Mouse (Mus musculus) adrenal gland, postnatal 4 days (tissue): ENCODE results near the gene Dscam. TPM values are rescaled to one million over a fixed set of nuclear protein-coding genes. Genes with fewer than 3 reads are reported as not detected.
"Not testable (repeated sequence)": the region's sequence is repeated elsewhere in the genome, so short reads cannot be mapped to it uniquely, and the experiment has no call there.

ENCODE experiments used
- DNase-seq, 2 experiments: peaks; one replicate each; pipeline ENCODE4 v3.0.0; 2021 to 2022; ENCODE audit warnings: low spot score in 2 of 2, mixed read lengths in 2 of 2
- total RNA-seq, 2 experiments: library from RNA; stranded (reverse); gene quantifications; 2 replicates each; pipeline ENCODE4 v1.2.3; 2021

The Dscam gene
- total RNA-seq, 2 experiments from 2014 or later: 0.56 to 0.71 TPM

DNA sequence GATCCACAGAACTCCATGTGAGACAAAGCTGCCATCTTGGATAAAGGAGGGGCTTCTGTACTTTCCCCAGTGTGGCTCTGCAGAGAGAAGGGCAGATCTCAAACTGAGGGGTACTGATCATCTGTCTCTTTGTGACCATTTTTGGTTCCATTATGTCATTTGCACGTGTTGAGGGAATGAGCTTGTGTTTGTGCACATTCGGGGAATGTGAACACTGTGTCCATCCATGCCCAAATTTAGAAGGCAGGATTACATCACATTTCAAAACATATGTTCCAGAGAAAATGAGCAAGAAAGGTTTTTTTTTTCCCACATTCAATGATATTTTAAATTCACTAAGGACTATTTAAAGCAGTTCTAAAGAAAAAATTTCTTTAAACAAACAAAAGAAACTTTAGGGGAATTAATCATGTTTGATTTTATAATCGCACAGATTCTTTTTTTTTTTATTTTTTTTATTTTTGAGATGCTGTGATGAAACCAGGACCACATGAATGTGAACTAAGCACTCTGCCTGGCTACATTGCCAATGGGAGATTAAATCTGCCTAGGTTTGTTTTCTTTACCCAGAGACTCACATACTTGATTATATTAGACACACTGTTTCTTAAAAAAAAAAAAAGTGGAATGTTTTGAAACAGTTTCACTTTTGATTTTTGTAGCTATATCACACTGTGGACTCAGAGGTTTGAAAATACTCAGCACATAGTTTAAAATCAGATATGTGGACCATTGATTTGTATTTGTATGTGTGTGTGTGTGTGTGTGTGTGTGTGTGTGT is 269.1 kb downstream of the Dscam start:
- no peak for DNase-seq

DNA sequence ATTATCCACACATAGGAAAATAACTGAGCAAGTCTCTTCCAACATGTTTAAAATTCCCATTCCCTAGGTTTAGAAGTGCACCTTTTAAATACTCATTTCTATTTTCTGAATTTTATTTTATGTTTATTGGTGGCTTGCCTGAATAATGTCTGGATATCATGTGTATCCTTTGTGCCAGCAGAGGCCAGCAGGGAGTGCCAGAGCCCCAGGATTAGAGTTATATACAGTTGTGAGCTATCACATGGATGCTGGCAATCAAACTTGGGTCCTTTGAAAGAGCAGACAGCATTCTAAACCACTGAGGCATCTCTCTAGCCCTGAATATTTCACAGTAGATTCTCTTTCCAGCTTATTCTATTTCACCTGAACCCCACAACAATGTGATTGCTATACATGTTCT is 271.2 kb downstream of the Dscam start:
- DNase-seq: no peak

DNA sequence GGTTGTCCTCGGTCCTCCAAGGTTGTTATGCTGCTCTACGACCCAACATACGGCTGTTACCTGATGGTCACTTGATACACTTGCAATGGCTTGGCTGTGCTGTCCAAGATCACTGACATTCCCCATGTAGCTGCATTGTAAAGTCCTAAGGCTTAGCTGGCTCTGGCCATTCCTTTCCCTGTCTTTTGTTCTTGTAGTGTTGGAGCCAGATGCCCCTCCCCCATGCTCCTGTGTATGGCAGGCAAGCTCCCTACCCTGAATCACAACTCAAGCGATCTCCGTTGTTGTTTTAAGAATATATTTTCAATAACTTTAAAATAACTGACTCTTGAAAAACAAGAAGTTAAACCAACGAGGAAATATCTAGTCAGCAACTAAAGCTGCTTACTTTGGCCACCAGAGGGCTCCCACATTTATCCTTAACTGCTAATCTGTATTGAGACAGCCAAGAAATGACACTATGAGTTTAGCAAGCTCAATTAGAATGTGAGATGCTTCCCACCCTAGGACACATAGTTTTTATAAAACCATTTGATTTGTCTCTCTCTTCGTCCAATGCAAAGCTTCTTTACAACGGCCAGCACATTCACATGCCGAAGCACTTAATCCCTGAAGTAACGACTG is 273.9 kb downstream of the Dscam start:
- DNase-seq: peak in 1 of 2 experiments; percentile 10

DNA sequence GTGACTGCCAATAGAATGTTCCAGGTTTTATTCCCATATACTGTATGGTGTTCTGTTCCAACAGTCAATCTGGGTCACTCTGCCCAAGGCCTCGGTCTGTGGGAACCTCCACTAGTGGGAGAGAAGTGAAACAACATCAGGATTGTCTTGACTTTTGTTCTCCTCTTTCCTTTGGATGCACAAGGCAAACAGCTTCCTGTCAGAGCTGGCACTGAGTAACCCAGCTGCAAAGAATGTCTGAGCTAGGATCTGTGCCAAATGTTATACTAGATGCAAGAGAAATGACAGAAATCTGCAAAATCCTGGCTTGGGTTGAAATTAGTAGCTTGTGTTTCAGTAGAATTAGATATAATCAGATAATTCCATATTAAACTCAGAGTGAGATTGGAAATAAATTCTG is 282.5 kb downstream of the Dscam start:
- no peak for DNase-seq

DNA sequence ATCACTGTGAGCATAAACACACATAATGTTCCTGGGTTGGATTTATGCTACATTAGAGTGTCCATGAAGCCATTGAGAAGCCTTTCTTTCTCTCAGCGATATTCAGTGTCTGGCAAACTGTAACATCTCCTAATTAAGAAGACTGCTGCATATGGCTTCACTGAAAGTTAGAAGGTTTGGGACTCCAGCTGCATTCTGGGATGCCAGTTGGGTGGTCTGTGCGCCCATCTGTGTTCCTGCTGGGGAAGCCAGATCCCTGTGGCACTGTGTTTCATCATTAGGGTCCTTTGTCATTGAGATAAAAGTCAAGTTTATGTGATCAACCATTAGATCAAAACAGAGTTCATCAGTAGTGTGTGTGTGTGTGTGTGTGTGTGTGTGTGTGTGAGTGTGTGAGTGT is 284.7 kb downstream of the Dscam start:
- DNase-seq: no peak

DNA sequence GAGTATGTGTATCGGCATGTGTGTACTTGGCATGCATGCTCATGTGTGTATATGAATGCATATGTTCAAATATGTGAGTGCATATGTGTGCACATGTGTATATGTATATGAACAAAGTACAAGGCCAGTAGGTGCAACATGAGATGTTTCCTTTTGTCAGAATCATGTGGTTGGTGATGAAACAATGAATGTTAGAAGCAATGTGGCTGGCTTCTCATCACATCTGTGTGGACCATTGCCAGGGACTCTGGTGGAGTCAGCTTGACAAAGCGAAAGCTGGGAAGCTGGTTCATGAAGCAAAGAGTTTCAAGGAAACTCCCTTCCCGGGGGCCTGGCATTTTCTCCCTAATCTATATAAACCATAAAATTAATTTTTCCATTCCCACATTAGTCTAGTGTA is 286.0 kb downstream of the Dscam start:
- DNase-seq: not testable (repeated sequence)

DNA sequence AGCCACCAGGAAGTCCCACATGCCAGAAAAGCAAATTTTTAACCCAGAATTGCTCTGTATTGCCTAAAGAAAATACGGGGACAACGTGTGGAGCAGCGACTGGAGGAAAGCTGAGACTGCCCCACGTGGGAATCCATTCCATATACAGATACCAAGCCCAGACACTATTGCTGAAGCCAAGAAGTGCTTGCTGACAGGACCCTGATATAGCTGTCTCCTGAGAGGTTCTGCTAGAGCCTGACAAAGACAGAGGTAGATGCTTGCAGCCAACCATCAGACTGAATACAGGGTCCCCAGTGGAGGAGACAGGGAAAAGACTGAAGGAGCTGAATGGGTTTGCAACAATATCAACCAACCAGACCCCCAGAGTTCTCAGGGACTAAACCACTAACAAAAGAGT is 293.3 kb downstream of the Dscam start:
- DNase-seq: no peak

DNA sequence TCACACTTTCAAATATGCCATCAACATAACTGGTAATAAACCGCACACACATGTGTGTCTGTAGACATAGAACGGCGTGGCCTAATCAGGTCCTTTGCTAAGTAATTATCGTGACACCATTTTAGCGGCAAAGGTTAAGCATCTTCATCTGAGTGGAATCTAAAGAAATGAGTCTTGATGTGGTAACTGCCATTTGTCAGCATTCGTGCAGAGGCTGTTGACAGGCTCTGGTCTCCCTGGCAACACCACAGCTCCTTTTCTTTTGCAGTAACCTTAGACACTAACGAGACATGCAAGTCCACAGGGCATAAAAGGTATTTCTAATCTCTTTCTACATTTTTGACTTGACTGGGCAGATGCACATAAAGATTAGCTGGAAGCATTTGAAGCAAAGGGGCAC is 297.8 kb downstream of the Dscam start:
- DNase-seq: no peak

DNA sequence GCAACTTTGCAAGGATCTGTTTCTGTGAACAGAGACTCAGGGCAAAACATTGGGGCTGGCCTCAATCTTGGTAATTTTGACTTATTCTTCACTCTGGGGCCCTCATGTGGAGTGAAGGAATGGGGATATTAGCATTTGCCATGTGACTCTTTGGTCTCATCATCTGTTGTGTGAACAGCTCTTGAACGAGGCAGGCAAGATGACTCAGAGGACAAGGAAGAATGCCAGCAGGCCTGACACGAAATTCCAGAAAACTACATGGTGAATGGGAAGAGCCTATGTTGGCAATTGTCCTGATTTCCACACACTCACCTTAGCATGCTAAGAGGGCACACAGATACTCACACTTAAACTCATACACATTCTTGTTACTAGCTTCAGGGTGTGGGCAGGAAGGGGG is 313.0 kb downstream of the Dscam start:
- DNase-seq: no peak

DNA sequence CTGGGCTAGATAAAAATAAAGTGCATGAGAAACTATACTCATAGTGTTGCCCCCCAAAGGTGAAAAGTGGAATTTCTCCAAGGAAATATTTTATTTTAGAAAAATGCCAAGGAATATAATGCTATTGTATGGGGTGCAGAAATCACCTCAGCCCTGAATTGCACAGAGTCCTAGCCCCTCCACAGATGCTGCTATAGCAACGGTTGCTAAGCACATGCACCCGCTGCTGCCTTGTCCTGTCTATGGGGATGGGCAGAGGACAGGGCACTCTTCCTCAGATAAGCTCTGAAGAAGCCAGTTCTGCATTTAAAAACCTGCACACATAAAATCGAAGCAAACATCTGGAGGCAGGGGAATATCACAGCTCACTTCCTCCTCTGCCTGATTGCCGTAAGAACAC is 315.5 kb downstream of the Dscam start:
- DNase-seq: no peak

DNA sequence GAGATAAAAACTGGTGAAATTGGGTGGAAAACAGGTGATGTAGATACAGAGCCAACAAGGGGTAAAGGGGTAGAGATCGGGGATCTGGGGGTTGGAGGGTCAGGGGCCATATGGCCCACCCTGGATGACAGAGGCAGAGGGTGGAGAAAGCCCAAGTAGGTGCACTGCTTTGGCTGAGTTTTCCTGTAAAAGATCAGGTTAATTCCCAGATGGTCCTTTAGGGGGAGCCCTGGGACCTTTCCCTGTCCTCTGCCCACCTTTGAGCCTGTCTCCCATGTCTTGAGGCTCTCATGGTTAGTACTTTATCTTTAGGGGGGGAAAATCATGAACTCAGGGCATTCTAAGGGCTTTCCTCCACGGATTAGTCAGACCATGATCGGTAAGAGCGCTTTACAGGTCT is 318.2 kb downstream of the Dscam start:
- DNase-seq: peak in 1 of 2 experiments; percentile 7

DNA sequence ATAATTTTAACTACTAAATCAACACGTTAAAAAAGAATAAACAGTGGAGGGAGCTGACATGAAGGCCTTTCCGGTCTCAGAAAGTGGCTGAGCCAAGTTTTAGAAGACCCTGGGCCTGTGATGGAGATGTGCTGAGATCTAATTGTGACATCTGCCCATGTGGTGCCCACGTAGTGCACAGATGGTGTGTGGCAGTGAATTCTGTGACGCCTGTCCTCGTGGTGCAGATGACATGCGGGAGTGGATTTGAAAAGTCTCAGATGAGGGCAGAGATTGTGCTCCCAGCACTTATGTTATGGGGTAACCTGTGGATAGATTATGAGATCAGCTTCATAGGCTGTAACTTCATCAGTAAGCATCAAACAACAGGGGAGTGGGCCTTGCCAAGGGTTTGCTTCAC is 321.6 kb downstream of the Dscam start:
- DNase-seq: no peak

DNA sequence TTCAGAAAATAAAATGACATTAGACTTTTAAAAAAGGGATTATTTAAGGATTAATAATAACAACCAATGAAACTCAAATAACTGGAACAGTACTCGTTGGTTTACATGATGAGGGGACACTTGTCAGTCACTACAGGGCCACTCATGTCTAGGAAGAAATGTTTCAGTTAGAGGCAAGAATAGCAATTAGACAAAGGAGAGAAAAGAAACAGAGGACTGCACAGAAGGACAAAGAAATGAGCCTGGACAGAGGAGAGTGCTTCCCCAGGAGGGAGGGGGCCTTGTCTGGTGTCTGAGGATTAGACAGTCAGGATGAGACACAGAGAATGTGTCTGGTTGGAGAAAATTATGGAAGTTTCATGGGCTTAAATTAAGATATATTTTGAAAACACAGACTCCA is 324.0 kb downstream of the Dscam start:
- DNase-seq: no peak

DNA sequence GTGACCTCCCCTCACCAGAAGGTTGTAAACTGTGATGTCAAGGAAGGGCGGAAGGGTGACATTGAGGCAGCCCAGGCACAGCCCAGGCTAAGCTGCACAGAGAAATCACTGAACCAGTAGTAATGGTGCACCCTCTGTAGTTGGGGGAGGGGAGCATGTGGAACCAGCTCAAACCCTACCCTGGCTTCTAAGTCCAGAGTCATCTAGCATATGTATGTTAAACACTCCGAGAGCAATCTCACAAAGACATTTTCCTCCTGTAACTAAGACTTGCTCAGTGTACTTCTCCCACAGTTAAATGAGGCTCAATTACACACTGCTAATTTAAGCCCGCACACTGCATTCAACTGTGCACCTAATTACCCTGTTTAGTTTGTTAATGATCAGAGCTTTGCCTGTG is 324.4 kb downstream of the Dscam start:
- no peak for DNase-seq

DNA sequence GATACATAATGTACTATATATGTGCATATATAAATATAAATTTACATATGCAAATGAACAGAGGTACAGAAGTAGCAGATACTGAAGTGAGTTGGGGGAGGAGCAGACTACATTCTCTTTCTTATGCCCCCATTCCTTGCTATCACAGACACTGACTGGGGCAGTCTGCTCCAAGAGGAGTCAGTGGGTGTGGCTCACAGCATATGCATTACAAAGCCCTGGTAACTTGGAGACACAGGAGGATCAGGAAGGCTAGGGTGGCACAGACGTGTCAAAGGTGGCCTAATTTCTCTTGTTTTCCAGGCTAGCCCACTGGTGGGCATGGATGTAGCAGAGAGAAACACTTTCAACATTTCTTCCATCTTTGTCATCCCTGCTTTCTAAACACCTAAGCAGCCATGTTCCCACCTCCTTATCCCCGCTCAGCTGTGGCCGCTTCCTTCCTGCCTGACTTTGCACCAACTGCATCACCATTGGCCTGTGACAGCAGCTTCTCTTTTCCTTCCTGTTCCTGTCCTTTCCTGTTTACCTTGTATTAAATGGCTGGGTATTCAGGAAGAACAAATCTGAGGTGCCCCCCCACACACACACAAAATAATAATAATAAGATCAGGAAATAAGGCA is 325.0 kb downstream of the Dscam start:
- no peak for DNase-seq

DNA sequence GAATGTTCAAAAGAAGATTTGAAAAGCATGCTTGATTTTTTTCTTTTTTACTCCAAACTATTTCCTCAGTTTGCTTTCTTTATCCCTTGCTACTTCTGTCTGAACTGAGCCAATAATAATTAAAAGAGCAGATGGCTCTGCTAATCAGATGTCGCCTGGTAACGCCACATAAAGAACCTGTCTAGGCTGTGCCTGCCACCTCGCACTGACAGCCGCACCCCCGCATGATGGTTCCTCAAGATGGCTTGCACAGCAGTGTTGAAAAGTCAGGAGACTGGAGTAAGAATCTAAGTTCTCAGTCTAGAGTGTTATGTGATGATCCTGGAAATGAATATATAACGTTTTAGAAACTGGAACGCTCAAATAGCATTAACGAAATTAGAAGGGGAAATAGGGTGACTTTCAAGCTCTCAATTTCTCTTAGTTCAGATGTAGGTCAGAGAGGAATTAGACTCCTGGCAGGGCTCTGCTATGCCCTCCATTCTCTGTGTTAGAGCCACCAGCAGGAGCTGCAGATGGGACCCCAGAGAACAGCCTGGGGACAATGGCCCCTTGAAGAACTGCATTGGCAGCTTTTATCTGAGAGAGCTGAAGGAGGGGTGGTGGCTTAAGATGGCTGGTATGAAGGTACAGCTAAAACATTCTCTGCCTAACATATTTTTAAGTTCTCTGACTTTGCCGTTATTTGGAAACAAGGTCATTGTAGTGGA is 326.7 kb downstream of the Dscam start:
- DNase-seq: no peak

DNA sequence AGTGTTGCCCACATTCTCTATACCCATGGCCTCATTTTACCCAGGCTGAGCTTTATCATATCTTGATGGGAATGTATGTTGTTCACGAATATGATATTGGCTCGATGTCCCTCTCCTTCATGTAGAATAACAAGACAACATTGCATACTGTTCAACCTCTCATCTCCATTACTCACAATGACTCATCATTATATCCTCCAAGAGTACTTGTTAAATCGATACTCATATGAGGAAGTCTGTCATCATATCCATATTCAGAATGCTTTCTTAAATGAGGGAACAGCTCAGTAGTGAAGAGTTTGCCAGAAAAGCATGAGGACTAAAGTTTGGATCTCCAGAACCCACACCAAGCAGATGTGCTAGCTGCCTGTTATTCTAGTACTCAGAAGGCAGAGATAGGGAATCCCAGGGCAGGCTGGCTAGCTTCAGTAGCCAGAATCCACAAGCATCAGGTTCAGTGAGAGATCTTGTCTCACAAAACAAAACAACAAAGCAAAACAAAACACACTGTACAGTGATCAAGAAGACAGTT is 327.7 kb downstream of the Dscam start:
- DNase-seq: no peak

DNA sequence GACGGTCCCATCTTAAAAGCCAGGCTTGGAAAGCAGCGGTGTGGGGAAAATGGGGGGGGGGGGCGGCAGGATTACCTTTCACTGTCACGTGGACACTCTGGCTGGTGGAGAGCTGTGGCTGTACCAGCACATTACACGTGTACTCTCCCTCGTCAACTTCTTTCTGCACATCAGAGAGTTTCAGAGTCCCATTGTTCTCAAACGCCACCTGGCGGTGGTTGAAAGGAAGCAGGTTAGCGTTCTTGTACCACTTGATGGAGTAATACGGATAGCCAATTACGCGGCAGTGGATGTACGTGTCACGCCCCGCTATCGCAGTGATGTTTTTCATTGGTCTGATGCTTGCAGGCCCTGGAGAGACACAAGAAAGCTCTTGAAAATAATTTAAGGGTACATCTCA is 350.9 kb downstream of the Dscam start:
- DNase-seq: peak; percentile 6 to 53

DNA sequence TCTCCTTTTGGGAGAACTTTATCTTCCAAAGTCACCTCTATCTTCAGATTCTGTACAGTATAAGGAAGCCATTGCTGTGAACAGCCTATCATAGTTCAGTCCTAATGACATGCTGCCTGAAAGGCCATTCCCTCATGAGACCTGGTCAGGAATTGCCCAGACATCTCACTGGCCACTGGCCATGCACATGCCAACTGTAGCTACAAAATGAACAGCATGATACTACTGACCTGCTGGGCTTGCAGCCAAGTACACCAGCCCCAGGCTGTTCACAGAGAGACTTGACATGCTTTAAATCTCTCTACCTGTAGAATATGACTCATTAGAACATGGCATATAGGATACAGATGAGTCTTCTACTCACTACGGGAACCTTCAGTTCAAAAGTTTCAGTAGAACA is 364.3 kb downstream of the Dscam start:
- no peak for DNase-seq

DNA sequence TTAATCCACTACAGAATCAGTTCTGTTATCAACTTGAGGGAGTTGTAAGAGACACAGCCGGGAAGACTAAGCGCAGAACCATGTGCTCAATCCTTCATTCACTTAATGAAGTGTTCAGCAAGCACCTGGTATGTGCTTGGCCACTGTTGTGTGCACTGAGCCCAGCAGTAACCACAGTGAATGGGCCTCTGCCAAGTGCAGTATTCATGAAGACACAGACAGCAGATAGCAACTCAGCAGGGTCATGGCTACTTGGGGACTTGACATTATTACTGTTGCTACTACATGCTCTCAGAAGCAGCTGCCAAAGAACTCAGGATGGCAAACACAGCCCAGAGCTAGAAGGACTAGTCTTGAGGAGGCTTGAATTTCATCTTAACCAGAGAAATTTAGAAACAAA is 367.9 kb downstream of the Dscam start:
- DNase-seq: no peak

DNA sequence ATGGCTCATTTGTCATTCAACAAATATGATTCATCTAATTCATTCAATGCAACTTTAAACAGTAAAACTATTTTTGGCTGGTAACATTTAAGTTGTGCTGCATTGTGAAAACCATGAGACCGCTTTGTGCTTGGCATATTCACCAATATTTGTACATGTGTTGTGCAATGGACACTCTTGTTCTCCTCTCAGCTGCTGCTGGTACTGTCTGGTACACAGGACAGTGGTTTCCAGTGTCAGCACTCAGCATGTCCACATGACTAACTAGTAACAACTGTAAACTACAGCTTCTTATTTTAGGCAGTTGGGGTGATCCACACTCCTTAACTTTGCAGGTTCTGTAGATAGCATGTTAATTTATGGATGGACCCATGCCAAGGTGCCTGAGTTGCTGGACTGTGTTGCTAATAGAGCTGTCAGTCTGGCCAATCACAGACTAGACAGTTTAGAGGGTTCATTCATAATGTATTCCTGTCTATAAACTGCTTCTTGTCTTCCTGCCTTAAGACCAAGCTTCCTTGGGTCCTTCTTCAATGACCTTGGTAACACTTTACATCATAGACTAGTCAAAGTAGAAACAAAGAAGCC is 368.8 kb downstream of the Dscam start:
- no peak for DNase-seq
